Mouse (Mus musculus) T-helper 17 cell (primary cell): ENCODE results near the gene Ctdsp2.

Experiments
- in situ Hi-C, 2 experiments: fragments of 300-600 bp; cut with MboI, MseI; formaldehyde crosslinking; loops; 1 replicate in 1 of 2; 2 replicates in 1 of 2; pipeline ENCODE4 v1.15.1; 2025; ENCODE audit warnings: high pct_unique_total_duplicates in 2 of 2

Gene Ctdsp2

DNA sequence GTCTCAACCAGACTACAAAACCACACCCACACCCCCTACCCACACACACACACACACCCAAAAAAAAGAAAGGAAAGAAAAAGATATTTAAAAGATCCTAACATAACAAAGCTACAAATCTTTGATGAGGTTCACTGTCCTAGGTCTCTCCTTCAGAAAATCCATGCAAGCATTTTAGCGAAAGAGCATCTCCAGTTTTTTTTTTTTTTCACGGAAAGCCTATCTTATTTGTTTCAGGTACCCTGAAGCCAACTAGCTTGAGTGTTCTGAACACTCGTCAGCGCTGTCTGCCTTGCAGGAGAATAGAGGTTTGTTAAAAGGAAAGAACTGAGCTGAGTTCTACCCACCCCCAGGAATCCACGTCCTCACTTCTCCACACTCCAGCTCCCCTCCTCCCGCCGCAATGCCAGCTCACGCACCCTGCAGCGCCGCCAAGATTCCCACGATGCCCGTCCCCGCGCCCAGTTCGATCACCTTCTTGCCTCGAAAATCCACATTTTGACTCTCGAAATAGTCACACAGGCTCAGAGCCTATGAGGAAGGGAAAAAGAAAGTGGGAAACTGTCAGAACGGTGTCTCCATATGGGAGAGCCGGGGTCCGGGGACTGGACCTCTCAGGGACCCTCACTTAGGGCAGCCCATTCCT is 62.2 kb downstream of the Ctdsp2 start:
- in situ Hi-C loops, result no loop called here

GRCm38 (mm10) chr10:127041274-127041766 is 62.8 kb downstream of the Ctdsp2 start, which contains the start of the genes Mettl1 and Eef1akmt3:
Gene Mettl1 (plus strand): TSS chr10:127041414.
Gene Eef1akmt3 (minus strand): TSS chr10:127041513.
- in situ Hi-C loops, result no loop called here

GRCm38 (mm10) chr10:127041774-127042338 is 63.3 kb downstream of the Ctdsp2 start:
- in situ Hi-C loops, result no loop called here

GRCm38 (mm10) chr10:127042468-127043115 is 64.1 kb downstream of the Ctdsp2 start:
- in situ Hi-C loops, result no loop called here

- in situ Hi-C loops, result no loop called here
Measured at GRCm38 (mm10) chr10:127043187-127043586, 64.7 kb downstream of the Ctdsp2 start.

GRCm38 (mm10) chr10:127047954-127048353 is 69.4 kb downstream of the Ctdsp2 start, which contains the start of gene Cyp27b1:
Gene Cyp27b1 (plus strand): TSS chr10:127048250.
- in situ Hi-C loops, result no loop called here

DNA sequence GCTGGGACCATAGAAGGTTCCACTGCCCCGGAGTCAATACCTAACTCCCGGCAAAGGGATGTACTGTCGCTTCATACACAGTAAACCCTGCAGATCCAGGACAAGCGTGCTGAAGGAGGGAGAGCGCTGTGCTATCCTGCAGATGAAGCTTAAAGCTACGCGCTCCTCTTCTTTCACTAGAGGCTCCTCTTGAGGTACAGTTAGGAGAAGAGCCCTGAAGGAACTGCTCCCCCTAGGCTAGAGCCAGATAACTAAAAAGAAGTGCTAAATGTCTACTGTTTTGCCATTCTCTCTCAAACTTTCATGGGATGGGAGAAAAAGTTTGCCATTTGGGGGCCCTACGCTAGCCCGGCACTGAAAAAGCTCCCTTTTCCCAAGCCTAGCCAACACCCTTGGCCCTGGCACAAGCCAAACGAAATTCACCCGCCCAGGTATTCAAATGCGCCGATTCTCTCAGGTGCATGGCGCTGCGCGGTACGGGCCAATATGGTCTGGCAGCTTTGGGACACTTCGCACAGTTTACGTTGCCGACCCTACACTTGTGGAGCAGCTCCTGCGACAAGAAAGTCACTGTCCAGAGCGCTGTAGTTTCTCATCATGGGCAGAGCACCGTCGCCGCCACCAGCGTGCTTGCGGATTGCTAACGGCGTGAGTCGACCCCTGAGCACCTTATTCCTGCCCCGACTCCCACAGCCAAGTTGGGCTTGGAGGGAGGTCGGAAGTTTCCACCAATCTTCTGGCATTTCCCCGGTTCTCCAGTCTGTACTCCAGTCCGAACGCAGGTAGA is 70.3 kb downstream of the Ctdsp2 start:
- in situ Hi-C loops, result no loop called here
